Mouse (Mus musculus): Measurements from ENCODE around the gene Pla2g4d. TPM values are rescaled to one million over a fixed set of nuclear protein-coding genes. Genes with fewer than 3 reads are reported as not detected.
"Not testable (repeated sequence)": the region's sequence is repeated elsewhere in the genome, so short reads cannot be mapped to it uniquely, and the experiment has no call there.

Gene Pla2g4d
- total and polyA plus RNA-seq, 2 experiments from 2014 or later = 0.16 to 0.20 TPM

GRCm38 (mm10) chr2:120244679-120245420 lies 44.1 kb downstream of the Pla2g4d start, which contains the start of gene Pla2g4e:
TSS of gene Pla2g4e (minus strand) at chr2:120245335.
- peak; percentile 73 for DNase-seq (ENCODE audit: low spot score)
- no peaks in the 10 kb centered on the region for H3K27me3 ChIP-seq (ENCODE audit: insufficient read depth, low read length)
- peak within 1 kb of the TSS; percentile 56 for H3K9ac ChIP-seq (replicated peaks; ENCODE audit: low read length)
- H3K36me3 ChIP-seq (ENCODE audit: insufficient read depth, low read length) = no peaks in the 10 kb centered on the region
- no peaks in the 10 kb centered on the region for H3K9me3 ChIP-seq (ENCODE audit: low read length)
- TF ChIP-seq CTCF (IDR thresholded peaks at IDR 0.05; ENCODE audit: low read depth) = no peak
- peak within 1 kb of the TSS; percentile 80 for H3K27ac ChIP-seq
- H3K4me1 ChIP-seq (ENCODE audit: insufficient read depth, low read length) = 0 out of 2 replicates have a peak, but pooled peaks cover 3% of the 10 kb centered on the region
- H3K4me2 ChIP-seq (ENCODE audit: low read depth, low read length) = peak within 1 kb of the TSS; percentile 67
- H3K4me3 ChIP-seq (ENCODE audit: low read length) = peak within 1 kb of the TSS; percentile 42
- ATAC-seq = peak; percentile 88
- WGBS = 4% methylated on average over 27 of the region's 27 CpGs

GRCm38 (mm10) chr2:120243995-120244394 lies 45.0 kb downstream of the Pla2g4d start:
- no peaks in the 10 kb centered on the region for H3K9me3 ChIP-seq (ENCODE audit: low read length)
- TF ChIP-seq CTCF (IDR thresholded peaks at IDR 0.05; ENCODE audit: low read depth) = no peak
- H3K9ac ChIP-seq (replicated peaks; ENCODE audit: low read length) = no peak overlapping the region
- peak; percentile 15 for DNase-seq (ENCODE audit: low spot score)
- 0 out of 2 replicates have a peak, but pooled peaks cover 3% of the 10 kb centered on the region for H3K4me1 ChIP-seq (ENCODE audit: insufficient read depth, low read length)
- 74% methylated on average over 2 of the region's 2 CpGs for WGBS
- ATAC-seq = no peak
- H3K27ac ChIP-seq = no peak overlapping the region
- H3K36me3 ChIP-seq (ENCODE audit: insufficient read depth, low read length) = no peaks in the 10 kb centered on the region
- H3K4me3 ChIP-seq (ENCODE audit: low read length) = peak overlapping the region; percentile 42
- H3K4me2 ChIP-seq (ENCODE audit: low read depth, low read length) = peak overlapping the region; percentile 67
- no peaks in the 10 kb centered on the region for H3K27me3 ChIP-seq (ENCODE audit: insufficient read depth, low read length)

- no peak for DNase-seq (ENCODE audit: low spot score)
- H3K9ac ChIP-seq (replicated peaks; ENCODE audit: low read length) = no peak overlapping the region
- no peak overlapping the region for H3K27ac ChIP-seq
- 76% methylated on average over 5 of the region's 5 CpGs for WGBS
- H3K27me3 ChIP-seq (ENCODE audit: insufficient read depth, low read length) = no peaks in the 10 kb centered on the region
- peak overlapping the region; percentile 67; the same call in 1 of the 2 replicates for H3K4me2 ChIP-seq (ENCODE audit: low read depth, low read length)
- ATAC-seq = 0 out of 2 replicates have a peak, but pooled peaks have one; percentile 19
- no peaks in the 10 kb centered on the region for H3K36me3 ChIP-seq (ENCODE audit: insufficient read depth, low read length)
- no peak for TF ChIP-seq CTCF (IDR thresholded peaks at IDR 0.05; ENCODE audit: low read depth)
- H3K9me3 ChIP-seq (ENCODE audit: low read length) = no peaks in the 10 kb centered on the region
- H3K4me3 ChIP-seq (ENCODE audit: low read length) = no peak overlapping the region
- 0 out of 2 replicates have a peak, but pooled peaks cover 3% of the 10 kb centered on the region for H3K4me1 ChIP-seq (ENCODE audit: insufficient read depth, low read length)
Observed at GRCm38 (mm10) chr2:120242791-120243467, 46.1 kb downstream of the Pla2g4d start.

GRCm38 (mm10) chr2:120238733-120239132 lies 50.3 kb downstream of the Pla2g4d start:
- not testable (repeated sequence) for H3K4me2 ChIP-seq (ENCODE audit: low read depth, low read length); H3K27ac ChIP-seq; H3K36me3 ChIP-seq (ENCODE audit: insufficient read depth, low read length); H3K27me3 ChIP-seq (ENCODE audit: insufficient read depth, low read length); ATAC-seq; H3K9me3 ChIP-seq (ENCODE audit: low read length); H3K9ac ChIP-seq (replicated peaks; ENCODE audit: low read length); H3K4me3 ChIP-seq (ENCODE audit: low read length); DNase-seq (ENCODE audit: low spot score); H3K4me1 ChIP-seq (ENCODE audit: insufficient read depth, low read length)
- WGBS = 85% methylated on average over 7 of the region's 9 CpGs

- no peaks in the 10 kb centered on the region for H3K36me3 ChIP-seq (ENCODE audit: insufficient read depth, low read length)
- ATAC-seq (no peak), DNase-seq (ENCODE audit: low spot score) (no peak)
- no peaks in the 10 kb centered on the region for H3K27me3 ChIP-seq (ENCODE audit: insufficient read depth, low read length)
- no peaks in the 10 kb centered on the region for H3K4me1 ChIP-seq (ENCODE audit: insufficient read depth, low read length)
- TF ChIP-seq CTCF (IDR thresholded peaks at IDR 0.05; ENCODE audit: low read depth) = no peak
- 74% methylated on average over 5 of the region's 5 CpGs for WGBS
- no peaks in the 10 kb centered on the region for H3K9me3 ChIP-seq (ENCODE audit: low read length)
- H3K4me2 ChIP-seq (ENCODE audit: low read depth, low read length) = no peak overlapping the region
- no peak overlapping the region for H3K9ac ChIP-seq (replicated peaks; ENCODE audit: low read length)
- no peak overlapping the region for H3K27ac ChIP-seq
- no peak overlapping the region for H3K4me3 ChIP-seq (ENCODE audit: low read length)
Observed at GRCm38 (mm10) chr2:120237784-120238183, 51.2 kb downstream of the Pla2g4d start.

- H3K9me3 ChIP-seq (ENCODE audit: low read length) = no peaks in the 10 kb centered on the region
- ATAC-seq (no peak), DNase-seq (ENCODE audit: low spot score) (no peak)
- no peaks in the 10 kb centered on the region for H3K36me3 ChIP-seq (ENCODE audit: insufficient read depth, low read length)
- H3K9ac ChIP-seq (replicated peaks; ENCODE audit: low read length) = no peak overlapping the region
- H3K4me3 ChIP-seq (ENCODE audit: low read length) = no peak overlapping the region
- no peak for TF ChIP-seq CTCF (IDR thresholded peaks at IDR 0.05; ENCODE audit: low read depth)
- 89% methylated on average over 3 of the region's 3 CpGs for WGBS
- H3K27ac ChIP-seq = no peak overlapping the region
- H3K27me3 ChIP-seq (ENCODE audit: insufficient read depth, low read length) = no peaks in the 10 kb centered on the region
- H3K4me1 ChIP-seq (ENCODE audit: insufficient read depth, low read length) = no peaks in the 10 kb centered on the region
- H3K4me2 ChIP-seq (ENCODE audit: low read depth, low read length) = no peak overlapping the region
Observed at GRCm38 (mm10) chr2:120235947-120236640, 52.9 kb downstream of the Pla2g4d start.
